Mouse (Mus musculus) cortical plate, adult 2 months (tissue): ENCODE results near the gene Gm4871.

Source experiments
- CTCF ChIP-seq: fragments of 200-500 bp; IDR thresholded peaks from 2 replicates; pipeline ENCODE4 v1.5.1; 2011; ENCODE audit warnings: mild to moderate bottlenecking, control low read depth, low read length; ENCODE audit not compliant: insufficient read depth; ENCODE audit errors: extremely low read depth
- POLR2A ChIP-seq: fragments of 200-500 bp; IDR thresholded peaks from 2 replicates; pipeline ENCODE4 v1.6.1; 2011; ENCODE audit warnings: mild to moderate bottlenecking, low read length, control low read depth; ENCODE audit not compliant: insufficient read depth; ENCODE audit errors: extremely low read depth

GRCm38 (mm10) chr5:145057907-145058306 lies 25.4 kb upstream of the Gm4871 start:
- TF ChIP-seq CTCF (no peak), POLR2A (no peak)
